21 mouse cellular contexts compared by ENCODE assay signal in the genomic region with DNA sequence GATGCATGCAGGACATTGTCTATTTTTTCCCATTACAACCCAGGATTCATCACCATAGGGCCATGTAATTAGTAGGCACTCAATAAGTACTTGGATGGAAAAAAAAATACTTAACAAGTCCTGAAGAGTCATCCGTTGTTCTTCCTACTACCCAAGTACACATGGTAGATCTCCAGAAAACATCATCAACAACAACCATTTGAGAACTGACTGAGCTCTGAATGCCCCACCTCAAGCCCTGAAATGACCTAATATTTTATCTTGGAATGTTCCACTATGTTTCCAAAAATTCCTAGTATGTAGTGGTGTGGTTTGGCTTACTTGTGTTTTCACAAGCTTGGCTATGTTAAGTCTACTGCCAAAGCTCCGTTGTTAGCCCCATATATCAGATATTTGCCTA.
"Had no signal": no experiment of that assay in that cellular context is flagged by ENCODE, and none has a peak within 500 bp of the region (broad histone marks: within the 10 kb centered on the region; RNA-seq: fewer than 3 reads in every experiment).

No protein-coding gene starts in this region.

- H3K9ac ChIP-seq: limb, embryonic 13.5 days; liver, embryonic 12.5 days; liver, embryonic 15.5 days; lung, embryonic 15.5 days; midbrain, embryonic 12.5 days; midbrain, embryonic 15.5 days; neural tube, embryonic 13.5 days had no signal

- H3K36me3 ChIP-seq: limb, embryonic 10.5 days; limb, embryonic 13.5 days; liver, embryonic 12.5 days; liver, embryonic 15.5 days; lung, embryonic 15.5 days; midbrain, embryonic 12.5 days; midbrain, embryonic 15.5 days; neural tube, embryonic 13.5 days had no signal

- H3K27ac ChIP-seq: limb, embryonic 10.5 days; limb, embryonic 13.5 days; liver, embryonic 12.5 days; liver, embryonic 15.5 days; lung, embryonic 15.5 days; macrophage; midbrain, embryonic 12.5 days; midbrain, embryonic 15.5 days; neural tube, embryonic 13.5 days had no signal

- H3K4me2 ChIP-seq: limb, embryonic 13.5 days; liver, embryonic 12.5 days; liver, embryonic 15.5 days; lung, embryonic 15.5 days; midbrain, embryonic 12.5 days; midbrain, embryonic 15.5 days; neural tube, embryonic 13.5 days had no signal

- H3K9me3 ChIP-seq: limb, embryonic 10.5 days; limb, embryonic 13.5 days; liver, embryonic 12.5 days; liver, embryonic 15.5 days; lung, embryonic 15.5 days; neural tube, embryonic 13.5 days had no signal

- H3K4me3 ChIP-seq: limb, embryonic 10.5 days; limb, embryonic 13.5 days; liver, embryonic 12.5 days; liver, embryonic 15.5 days; lung, embryonic 15.5 days; midbrain, embryonic 12.5 days; midbrain, embryonic 15.5 days; myocyte; neural tube, embryonic 13.5 days had no signal

- ATAC-seq: liver, embryonic 12.5 days; midbrain, embryonic 15.5 days had no signal

- H3K4me1 ChIP-seq: limb, embryonic 10.5 days; limb, embryonic 13.5 days; liver, embryonic 12.5 days; liver, embryonic 15.5 days; lung, embryonic 15.5 days; midbrain, embryonic 12.5 days; midbrain, embryonic 15.5 days; neural tube, embryonic 13.5 days had no signal

- DNase-seq: kidney, adult 9 months; kidney, postnatal 14 days; kidney, postnatal 4 days; liver; lung, adult 18-20 months; lung, postnatal 14 days; retina, postnatal 1 day; right cerebral cortex, postnatal 25 days; thymus, adult 2 months; thymus, postnatal 14 days; thymus, postnatal 4 days had no signal

- H3K27me3 ChIP-seq: limb, embryonic 13.5 days; liver, embryonic 12.5 days; liver, embryonic 15.5 days; lung, embryonic 15.5 days; midbrain, embryonic 12.5 days; midbrain, embryonic 15.5 days; neural tube, embryonic 13.5 days had no signal
